Mouse (Mus musculus) cerebellum, adult 9-11 months (tissue): ENCODE measurements around the gene Rps6kb2.

Source experiments
- DNase-seq: peaks from one replicate; pipeline ENCODE4 v3.0.0; 2022

The Rps6kb2 gene

GRCm38 (mm10) chr19:4187303-4187702 lies 24.1 kb upstream of the Rps6kb2 start:
- no peak for DNase-seq

GRCm38 (mm10) chr19:4184976-4185975 lies 22.1 kb upstream of the Rps6kb2 start:
- DNase-seq: no peak

GRCm38 (mm10) chr19:4183689-4184088 lies 20.5 kb upstream of the Rps6kb2 start:
- DNase-seq: peak; percentile 14

DNA sequence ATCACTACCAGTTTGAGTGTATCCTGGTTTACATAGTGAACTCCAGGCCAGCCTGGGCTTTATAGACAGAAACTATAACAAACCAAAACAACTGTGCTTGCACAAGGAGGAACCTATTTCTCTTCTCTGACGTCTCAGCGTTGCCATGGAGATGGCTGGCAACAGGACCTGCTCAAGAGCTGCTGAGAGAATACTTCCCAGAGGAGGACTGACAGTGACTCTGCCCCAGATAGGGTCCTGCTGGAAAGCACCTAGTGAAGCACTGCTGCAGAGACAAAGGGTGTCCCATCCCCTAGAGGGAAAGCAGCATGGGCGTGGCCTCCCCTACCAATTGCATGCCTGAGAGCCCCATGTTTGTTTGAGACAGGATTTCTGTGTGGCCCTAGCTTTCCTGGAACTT lies 18.7 kb upstream of the Rps6kb2 start:
- DNase-seq: peak; percentile 16

- no peak for DNase-seq
Measured at GRCm38 (mm10) chr19:4180411-4180810, 17.3 kb upstream of the Rps6kb2 start.

GRCm38 (mm10) chr19:4175368-4175947 lies 12.3 kb upstream of the Rps6kb2 start, which contains the start of gene Carns1:
Gene Carns1, minus strand, starts transcription at chr19:4175479.
- DNase-seq: no peak

GRCm38 (mm10) chr19:4172925-4173324 lies 9.8 kb upstream of the Rps6kb2 start:
- DNase-seq: no peak

DNA sequence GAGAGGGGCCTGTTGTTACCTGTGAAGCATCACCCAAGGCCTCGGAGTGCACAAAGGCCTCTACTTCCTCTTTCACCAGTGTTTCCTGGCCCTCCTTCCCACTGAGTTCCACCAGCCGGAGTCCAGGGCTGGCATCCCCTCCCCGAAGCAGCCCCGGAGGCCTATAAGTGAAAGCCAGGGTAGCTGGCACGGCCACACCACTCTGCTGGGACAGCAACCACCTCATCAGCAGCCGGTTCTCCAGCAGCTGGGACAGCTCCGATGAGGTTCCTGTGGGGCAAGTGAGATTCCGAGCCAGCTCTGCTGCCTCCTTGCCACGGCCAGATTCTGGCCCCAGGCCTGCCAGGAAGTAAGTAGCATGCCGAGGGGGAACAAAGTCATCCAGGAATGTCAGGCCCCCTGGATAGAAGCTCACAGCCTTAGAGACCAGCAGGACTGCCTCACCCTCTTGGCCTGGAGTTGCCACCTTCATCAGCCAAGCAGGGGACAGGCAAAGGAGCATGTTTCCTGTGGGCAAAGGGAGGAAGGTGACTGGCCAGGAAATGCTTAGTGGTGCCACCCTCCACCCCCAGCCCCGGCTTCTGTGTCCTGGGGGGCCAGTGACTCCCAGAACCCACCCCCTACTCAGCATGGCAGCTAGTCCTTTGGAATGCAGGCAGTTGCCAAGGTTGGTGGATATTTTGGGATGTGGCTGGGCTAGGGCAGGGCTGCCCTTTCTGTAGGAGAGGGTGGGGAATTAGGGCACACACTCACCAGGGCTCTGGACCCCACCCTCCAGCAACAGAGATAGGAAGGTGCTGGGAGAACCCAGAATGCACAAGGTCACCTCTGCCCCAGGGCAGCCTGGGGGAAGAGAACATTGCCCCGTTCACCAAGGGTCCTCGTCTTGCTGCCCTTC lies 8.5 kb upstream of the Rps6kb2 start:
- peak; percentile 52 for DNase-seq

DNA sequence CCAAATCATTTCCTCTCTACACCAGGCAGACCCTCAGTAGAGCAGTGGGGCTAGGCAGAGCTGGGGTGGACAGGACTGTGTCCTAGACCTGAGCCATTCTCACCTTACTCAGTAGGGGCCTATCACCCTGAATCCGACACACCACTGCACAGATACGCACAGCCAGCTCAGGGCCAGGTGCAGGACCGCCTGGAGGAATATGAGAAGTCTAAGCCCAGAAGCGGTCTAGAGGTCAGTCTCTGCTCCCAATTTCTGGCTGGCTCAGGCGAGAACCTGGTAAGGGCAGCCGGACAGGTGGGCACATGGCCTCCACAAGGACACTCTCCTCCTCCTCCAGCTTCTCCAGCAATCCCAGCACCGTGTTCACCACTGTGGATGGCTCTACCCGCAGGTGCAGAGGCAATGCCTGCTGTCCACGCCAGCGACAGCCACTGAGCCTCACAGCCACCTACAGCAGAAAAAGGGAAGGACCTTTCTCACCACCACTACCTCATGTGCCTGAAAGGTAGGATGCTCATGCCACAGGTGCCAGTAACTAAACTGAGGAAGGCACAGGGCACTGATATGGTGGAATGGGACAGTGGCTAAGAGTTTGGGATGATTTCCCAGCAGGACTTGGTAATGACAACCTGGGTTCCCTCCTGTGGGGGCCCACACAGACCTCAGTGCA lies 7.7 kb upstream of the Rps6kb2 start:
- peak; percentile 50 for DNase-seq

DNA sequence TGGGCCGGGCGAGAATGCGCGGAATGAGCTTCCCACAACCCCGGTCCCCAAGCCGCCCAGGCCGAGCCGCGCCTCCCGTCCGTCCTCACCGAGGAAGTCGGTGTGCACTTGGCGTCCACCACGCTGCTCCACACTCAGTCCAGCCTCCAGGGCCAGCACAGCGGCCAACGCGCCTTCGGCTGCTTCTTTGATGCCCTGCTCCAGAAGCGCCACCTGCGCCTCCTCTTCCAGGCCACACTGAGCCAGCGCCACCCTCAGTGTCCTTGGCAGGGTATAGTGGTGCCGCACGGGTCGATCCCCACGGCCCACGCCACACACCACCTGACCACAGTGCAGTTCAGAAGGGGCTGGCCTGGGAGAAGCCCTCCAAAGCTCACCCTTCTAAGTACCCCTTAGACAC lies 6.7 kb upstream of the Rps6kb2 start:
- DNase-seq: peak; percentile 80

DNA sequence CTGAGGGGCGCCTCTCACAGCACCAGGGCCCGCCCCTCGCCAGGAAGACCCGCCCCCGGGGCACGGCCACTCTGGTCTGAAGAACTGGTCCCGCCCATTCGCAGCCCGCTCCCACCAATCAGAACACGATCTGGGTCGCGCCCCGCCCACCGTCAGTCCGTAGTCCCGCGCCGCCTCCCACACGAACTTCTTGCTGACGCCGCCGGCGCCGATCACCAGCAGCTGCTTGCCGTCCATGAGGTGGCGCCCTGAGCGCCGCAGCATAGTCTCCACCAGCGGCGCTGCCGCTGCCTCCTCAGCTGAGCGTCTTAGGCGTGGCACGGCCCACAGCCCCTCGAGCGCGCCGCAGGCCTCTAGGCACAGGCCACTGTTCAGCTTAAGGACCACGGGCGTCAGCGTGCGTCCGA lies 6.2 kb upstream of the Rps6kb2 start:
- DNase-seq: peak; percentile 99

GRCm38 (mm10) chr19:4166678-4167476 lies 3.7 kb upstream of the Rps6kb2 start:
- DNase-seq: peak; percentile 42

- DNase-seq: peak; percentile 62
Measured at GRCm38 (mm10) chr19:4164721-4165120, 1.6 kb upstream of the Rps6kb2 start.

DNA sequence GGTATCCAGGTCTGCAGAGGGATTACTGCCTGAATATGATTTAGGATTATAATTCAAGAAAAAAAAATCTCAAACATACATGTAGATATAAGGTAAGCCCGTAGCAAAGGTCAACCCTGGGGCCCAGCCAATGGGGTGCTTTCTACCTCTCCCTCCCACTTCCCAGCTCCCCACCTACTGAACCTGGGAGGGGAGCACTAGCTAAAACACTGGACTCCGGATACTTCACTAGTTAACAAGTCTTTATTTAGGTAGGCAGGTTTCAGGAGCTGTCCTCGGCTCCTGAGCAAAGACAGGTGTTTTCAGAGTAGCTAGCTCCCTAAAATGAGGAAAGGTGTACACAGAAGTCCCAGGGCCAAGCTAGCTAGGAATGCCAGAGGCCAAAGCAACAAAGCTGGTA lies 946 bp upstream of the Rps6kb2 start:
- DNase-seq: peak; percentile 41

- DNase-seq: no peak
Measured at GRCm38 (mm10) chr19:4163543-4163887, 361 bp upstream of the Rps6kb2 start.

DNA sequence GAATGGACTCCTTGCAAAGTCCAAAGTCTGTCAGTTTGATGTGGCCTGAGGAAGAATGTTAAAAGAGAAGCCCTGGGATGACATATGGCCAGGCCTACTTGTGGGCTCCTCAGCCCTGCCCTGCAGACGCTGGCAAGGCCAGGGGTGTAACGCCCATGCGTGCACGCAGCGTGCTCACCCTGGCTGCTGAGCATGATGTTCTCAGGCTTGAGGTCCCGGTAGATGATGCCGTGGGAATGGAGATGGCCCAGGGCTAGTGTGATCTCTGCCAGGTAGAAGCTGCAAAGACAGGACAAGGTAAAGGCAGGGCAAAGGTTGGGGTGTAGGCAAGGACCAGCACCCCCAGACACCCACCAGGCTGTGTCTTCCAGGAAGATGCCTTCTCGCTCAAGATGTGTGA lies 4.1 kb downstream of the Rps6kb2 start:
- DNase-seq: peak; percentile 34

GRCm38 (mm10) chr19:4156771-4157170 lies 6.4 kb downstream of the Rps6kb2 start:
- peak; percentile 41 for DNase-seq

- peak; percentile 60 for DNase-seq
Measured at GRCm38 (mm10) chr19:4156073-4156579, 7.0 kb downstream of the Rps6kb2 start.

DNA sequence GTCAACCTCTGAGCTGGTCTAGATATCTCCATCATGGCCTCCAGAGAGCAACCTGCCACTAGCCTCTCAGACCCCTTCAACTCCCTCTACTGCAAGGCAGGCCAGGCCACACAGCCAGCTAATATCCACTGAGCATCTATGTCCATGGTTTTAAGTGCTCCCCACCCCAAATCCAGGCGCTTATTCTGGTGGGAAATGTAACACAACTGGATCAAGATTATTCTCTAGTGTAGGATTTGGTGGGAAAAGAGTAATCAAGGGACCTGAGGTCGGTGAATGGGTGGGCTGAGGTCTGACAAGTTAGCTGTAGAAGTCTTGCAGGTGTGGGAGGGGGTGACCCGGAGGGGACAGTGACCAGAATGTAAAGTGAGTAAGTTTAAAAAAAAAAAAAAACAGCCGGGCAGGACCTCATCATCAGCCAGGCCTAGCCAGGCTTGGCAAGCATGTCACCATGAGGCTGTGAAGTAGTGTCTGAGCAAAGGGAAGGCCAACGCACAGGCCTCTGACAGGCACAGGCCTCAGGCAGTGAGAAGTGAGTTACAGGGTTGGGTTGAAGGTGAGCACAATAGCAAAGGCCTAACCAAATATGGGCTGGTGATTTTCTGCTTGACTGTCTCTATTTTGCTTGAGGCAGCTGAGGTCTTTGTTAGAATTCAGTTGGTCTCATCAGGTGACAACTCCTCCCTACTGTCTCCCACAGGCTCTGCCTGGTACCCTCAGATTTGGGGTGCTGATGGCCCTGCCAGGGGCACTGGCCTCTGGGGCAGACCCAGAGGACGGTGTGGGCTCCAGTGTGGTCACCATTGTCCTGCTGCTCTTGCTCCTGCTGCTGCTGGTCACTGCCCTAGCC lies 7.7 kb downstream of the Rps6kb2 start:
- DNase-seq: peak; percentile 36

DNA sequence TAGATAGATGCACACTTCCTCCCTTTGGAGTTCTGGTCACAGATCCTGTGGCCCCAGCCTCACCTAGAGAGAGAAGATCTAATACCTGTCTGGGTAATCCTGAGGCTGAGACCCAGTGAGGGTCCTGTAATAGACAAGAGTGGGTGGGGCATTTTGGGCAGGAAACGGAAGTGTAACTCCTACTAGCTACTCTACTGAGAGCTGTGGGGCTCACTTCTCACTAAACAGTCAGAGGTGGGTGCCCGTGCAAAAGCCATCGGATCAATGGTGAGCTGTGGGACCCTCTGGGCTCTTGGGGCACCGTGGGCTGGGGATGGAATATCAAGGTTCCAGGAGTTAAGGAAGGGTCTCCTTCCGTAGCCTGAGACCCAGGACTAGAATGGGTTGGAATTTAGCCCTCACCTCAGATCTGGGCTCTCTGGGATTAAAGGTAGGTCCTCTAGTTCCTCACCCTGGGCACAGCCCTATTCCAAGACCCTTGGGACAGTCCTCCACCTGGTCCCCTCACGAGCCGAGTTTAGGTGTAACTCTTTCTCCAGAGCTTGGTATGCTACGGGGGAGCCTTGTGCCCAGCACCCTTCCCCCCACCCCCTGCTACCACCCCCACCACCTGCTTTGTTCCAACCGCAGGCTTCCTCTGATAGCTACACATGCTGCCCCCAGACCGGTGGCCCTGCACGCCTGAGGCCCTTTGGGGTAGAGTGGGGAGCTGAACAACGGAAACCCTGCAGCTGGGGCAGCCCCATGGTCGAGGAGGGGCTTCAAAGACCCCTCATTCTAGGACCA lies 8.5 kb downstream of the Rps6kb2 start:
- peak; percentile 40 for DNase-seq
